8 mouse cellular contexts compared by ENCODE assay signal in genomic region chr4:127549581-127549980, GRCm38 (mm10).
DNase-seq lines count a peak whose midpoint lies in the region; ATAC-seq and TF ChIP-seq lines count a peak whose summit lies in the region.

No protein-coding gene starts in this region.

- no peak for TF ChIP-seq EP300 in heart, postnatal 0 days (IDR thresholded peaks at IDR 0.05; ENCODE audit: low read depth)

- H3K4me3 ChIP-seq in gastrocnemius, adult 2 months: peak overlapping the region; percentile 49
- 0 out of 2 replicates have a peak overlapping the region, but pooled peaks have one; percentile 3 for H3K4me3 ChIP-seq in heart, postnatal 0 days (ENCODE audit: low read depth, low read length)
- H3K4me3 ChIP-seq in midbrain, embryonic 14.5 days (replicated peaks; ENCODE audit: low read depth, low read length): no peak overlapping the region; the same call in 1 of the 2 replicates

- no peaks in the 10 kb centered on the region for H3K9me3 ChIP-seq in heart, postnatal 0 days (replicated peaks; ENCODE audit: control insufficient read depth, low read length)
- no peaks in the 10 kb centered on the region for H3K9me3 ChIP-seq in midbrain, embryonic 14.5 days (ENCODE audit: control insufficient read depth, low read length)

- H3K27me3 ChIP-seq in heart, postnatal 0 days (ENCODE audit: control insufficient read depth, insufficient read depth, low read length): no peaks in the 10 kb centered on the region
- no peaks in the 10 kb centered on the region for H3K27me3 ChIP-seq in midbrain, embryonic 14.5 days (ENCODE audit: control insufficient read depth, insufficient read depth, low read length)

- H3K9ac ChIP-seq in heart, postnatal 0 days (replicated peaks; ENCODE audit: low read depth, low read length): no peak overlapping the region
- H3K9ac ChIP-seq in midbrain, embryonic 14.5 days (replicated peaks; ENCODE audit: low read length): no peak overlapping the region; the same call in 1 of the 2 replicates

- DNase-seq in gastrocnemius, adult 2 months: peak; percentile 31
- no peak for DNase-seq in gastrocnemius, postnatal 4 days (ENCODE audit: low spot score in 2 of 2)
- DNase-seq in embryo, embryonic 10.5 days (ENCODE audit: low spot score): peak; percentile 17
- DNase-seq in heart, postnatal 0 days (ENCODE audit: low spot score): no peak
- DNase-seq in midbrain, embryonic 14.5 days: peak; percentile 35
- no peak for DNase-seq in kidney, postnatal 14 days
- DNase-seq in thymus, postnatal 4 days: no peak

- ATAC-seq in heart, postnatal 0 days (ENCODE audit: insufficient read depth, low read depth): no peak
- ATAC-seq in midbrain, embryonic 14.5 days (ENCODE audit: low FRiP score, low TSS enrichment): no peak
- ATAC-seq in erythroid progenitor cell, adult 5-6 weeks (replicated peaks; ENCODE audit: low FRiP score, poor library complexity, severe bottlenecking): no peak

- no peak overlapping the region for H3K4me2 ChIP-seq in heart, postnatal 0 days (ENCODE audit: low read depth, low read length)
- peak overlapping the region; percentile 38 for H3K4me2 ChIP-seq in midbrain, embryonic 14.5 days (ENCODE audit: low read length)

- intact Hi-C loops in gastrocnemius, adult 2 months (cut with DNase I): no loop called here

- no peaks in the 10 kb centered on the region for H3K4me1 ChIP-seq in heart, postnatal 0 days (ENCODE audit: control insufficient read depth, insufficient read depth)
- H3K4me1 ChIP-seq in midbrain, embryonic 14.5 days (ENCODE audit: control insufficient read depth, insufficient read depth, low read length): peaks cover 2% of the 10 kb centered on the region; the same call in 1 of the 2 replicates

- no peak for TF ChIP-seq CTCF in gastrocnemius, adult 2 months (IDR thresholded peaks at IDR 0.05)
- no peak for TF ChIP-seq CTCF in heart, postnatal 0 days (IDR thresholded peaks at IDR 0.05; ENCODE audit: low read depth)

- 25% methylated on average over 12 of the region's 12 CpGs for WGBS in heart, postnatal 0 days
- WGBS in midbrain, embryonic 14.5 days: 46% methylated on average over 12 of the region's 12 CpGs

- no peaks in the 10 kb centered on the region for H3K36me3 ChIP-seq in heart, postnatal 0 days (replicated peaks; ENCODE audit: control insufficient read depth, insufficient read depth, low read length)
- no peaks in the 10 kb centered on the region for H3K36me3 ChIP-seq in midbrain, embryonic 14.5 days (ENCODE audit: control insufficient read depth, insufficient read depth, low read length)

- H3K27ac ChIP-seq in gastrocnemius, adult 2 months: no peak overlapping the region
- H3K27ac ChIP-seq in heart, postnatal 0 days (ENCODE audit: low read depth): no peak overlapping the region
- H3K27ac ChIP-seq in midbrain, embryonic 14.5 days (replicated peaks; ENCODE audit: low read depth, low read length): 0 out of 2 replicates have a peak overlapping the region, but pooled peaks have one; percentile 20

Comparison
In these comparisons a context has a peak if more than half of its experiments do, and no peak if none do; other contexts are left out.
1. DNase-seq: peak in gastrocnemius, adult 2 months (single experiment), embryo, embryonic 10.5 days (single experiment) and midbrain, embryonic 14.5 days (single experiment); none in gastrocnemius, postnatal 4 days (0 of 2), heart, postnatal 0 days (single experiment), kidney, postnatal 14 days (single experiment) and thymus, postnatal 4 days (single experiment).